Mouse (Mus musculus) lung, postnatal 14 days (tissue): ENCODE results near the gene Fgf18.
A peak's percentile ranks its signal among the peaks of the same experiment; 100 is the strongest.

ENCODE experiments used
- DNase-seq: peaks from one replicate; pipeline ENCODE4 v3.0.0; 2021

Fgf18 gene

DNA sequence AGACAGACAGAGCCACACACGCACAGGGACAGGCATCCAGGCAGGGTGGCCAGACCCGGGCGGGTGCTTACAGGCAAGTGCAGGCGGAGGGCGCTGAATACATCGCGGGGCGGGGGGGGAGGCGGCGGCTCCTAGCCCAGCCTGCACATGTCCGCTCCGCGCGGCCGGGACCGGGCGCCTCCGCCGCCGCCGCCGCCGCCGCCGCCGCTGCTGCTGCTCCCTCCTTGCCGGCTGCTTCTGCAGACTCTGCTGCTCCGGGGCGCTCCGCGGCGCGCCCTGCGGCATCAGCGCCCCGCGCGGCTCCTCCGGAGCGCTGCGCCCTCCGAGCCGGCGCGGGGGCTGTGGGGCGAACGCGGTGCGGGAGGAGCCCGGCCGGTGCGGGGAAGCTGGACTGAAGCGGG lies at the start of gene Fgf18:
TSS of gene Fgf18 (minus strand) at position 230 of the 401 bp plus-strand sequence.
- peak; percentile 31 for DNase-seq

GRCm38 (mm10) chr11:33196447-33197132 lies 49.4 kb upstream of the Fgf18 start:
- DNase-seq = no peak

GRCm38 (mm10) chr11:33195531-33196446 lies 48.6 kb upstream of the Fgf18 start:
- DNase-seq = no peak

- DNase-seq = no peak
Measured at GRCm38 (mm10) chr11:33195061-33195460, 47.9 kb upstream of the Fgf18 start.

DNA sequence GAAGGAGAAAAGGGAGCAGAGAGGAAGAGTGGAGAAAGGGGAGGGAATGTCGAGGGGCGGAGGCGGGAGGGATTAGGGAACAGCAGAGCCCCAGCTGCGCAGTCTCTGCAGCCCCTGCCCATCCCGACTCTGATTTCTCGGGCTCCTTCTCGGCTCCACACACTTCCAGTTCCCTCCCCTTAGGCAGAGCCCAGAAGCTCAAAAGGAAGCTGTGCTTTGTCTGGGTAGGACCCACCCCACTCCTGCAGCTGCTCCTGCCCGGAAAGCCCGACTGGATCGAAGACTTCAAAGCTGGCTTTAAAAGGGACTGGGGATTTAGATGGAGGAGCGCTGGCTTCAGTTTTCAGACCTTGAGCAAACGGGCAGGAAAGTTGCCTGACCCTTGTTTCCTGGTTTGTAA lies 46.5 kb upstream of the Fgf18 start:
- no peak for DNase-seq

GRCm38 (mm10) chr11:33181804-33182203 lies 34.6 kb upstream of the Fgf18 start:
- DNase-seq = no peak

DNA sequence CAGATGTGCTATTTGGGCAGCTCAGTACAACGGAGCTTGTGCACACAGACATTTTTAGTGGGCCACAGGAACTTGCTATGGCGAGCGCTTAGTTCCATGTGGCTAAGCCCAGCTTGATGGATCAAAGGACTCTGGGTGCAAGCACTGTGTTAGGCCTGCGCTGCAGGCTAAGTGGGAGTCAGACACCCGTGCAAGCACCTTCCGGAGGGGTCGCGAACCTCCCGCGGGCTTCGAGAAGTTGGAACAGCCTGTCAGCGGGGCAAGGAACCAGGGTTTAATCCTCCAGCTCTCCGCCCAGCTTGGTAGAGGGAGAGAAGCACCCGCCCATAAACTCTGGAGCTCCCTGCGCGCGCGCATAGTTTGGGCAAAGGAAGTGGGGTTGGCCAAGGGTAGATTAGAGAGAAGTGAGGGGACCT lies 33.5 kb upstream of the Fgf18 start:
- no peak for DNase-seq

- no peak for DNase-seq
Measured at GRCm38 (mm10) chr11:33179802-33180201, 32.6 kb upstream of the Fgf18 start.

DNA sequence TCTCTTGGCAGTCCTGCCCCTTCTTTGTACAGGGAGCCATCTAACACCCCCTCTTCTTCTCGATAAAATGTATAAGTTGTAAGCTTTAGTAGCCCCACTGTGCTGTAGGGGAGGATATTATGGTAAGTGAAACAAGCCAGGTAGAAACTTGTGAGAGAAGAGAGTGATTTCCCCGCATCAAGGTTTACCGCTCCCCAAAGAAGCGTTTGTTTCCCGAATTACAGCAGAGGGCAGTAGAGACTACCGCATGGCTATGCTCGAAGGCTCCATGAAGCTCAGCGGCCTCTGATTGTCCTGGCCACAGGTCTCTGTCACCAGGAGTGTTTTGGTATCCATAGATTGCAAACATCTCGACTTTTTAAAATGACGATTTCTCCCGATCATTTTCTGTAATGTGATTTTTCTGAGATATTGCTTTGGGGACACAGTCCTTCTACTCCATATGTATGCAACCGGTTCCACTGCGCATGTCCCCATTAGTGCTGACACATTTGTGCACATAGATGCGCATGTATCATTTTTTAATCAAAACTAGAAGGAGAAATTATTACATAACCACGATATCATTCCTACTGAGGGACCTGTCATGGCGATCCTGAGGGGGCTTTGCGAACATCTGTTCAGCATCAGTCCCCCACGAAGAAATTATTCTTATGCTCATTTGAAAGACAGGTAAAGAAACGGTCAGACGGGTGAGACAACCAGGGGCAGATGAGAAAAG lies 29.5 kb upstream of the Fgf18 start:
- DNase-seq = peak; percentile 59

DNA sequence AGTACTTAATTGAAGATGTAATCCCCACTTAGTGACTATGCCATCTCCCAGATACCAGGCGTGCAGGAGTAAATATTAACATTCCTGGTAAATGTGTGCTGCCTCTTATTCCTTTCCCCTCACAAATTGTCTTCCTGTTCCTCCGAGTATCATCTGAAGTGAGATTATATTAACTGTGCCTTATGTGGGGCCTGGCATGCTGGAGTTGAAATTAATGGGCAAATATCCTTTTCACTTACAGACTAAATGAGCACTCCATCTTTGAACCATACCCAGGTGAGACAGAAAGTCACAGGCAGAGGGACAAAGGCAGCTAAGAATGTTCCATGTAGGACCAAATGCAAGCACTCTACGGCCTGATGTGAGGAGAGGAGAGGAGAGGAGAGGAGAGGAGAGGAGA lies 28.6 kb upstream of the Fgf18 start:
- DNase-seq = no peak

- DNase-seq = peak; percentile 65
Measured at GRCm38 (mm10) chr11:33170489-33170888, 23.3 kb upstream of the Fgf18 start.

DNA sequence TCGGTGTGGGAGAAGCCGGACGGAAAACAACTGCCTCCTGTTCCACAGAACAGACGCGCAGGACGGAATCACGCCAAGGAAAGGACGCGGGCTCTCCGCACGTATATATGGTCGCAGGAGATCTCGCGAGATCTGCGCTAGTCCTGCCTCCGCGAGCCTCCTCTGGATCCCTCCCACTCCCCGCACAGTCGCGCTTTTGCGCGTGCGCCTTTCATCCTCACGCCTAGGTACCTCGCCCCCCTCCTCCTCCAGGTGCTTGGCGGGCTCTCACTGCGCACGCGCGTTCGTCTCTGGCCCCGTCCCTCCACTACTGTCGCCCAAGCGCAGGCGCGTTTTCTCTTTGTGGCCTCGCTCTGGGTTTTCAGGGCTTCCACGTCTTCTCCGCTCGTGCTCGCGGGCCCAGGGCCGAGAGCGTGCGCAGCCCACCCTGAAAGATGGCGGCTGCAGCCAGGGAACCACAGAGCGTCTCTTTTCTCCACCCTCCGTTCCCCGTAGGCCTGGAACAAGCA lies 15.9 kb upstream of the Fgf18 start, which contains the start of gene Npm1:
TSS of gene Npm1 (minus strand) at position 209 of the 509 bp plus-strand sequence.
- DNase-seq = peak; percentile 100

DNA sequence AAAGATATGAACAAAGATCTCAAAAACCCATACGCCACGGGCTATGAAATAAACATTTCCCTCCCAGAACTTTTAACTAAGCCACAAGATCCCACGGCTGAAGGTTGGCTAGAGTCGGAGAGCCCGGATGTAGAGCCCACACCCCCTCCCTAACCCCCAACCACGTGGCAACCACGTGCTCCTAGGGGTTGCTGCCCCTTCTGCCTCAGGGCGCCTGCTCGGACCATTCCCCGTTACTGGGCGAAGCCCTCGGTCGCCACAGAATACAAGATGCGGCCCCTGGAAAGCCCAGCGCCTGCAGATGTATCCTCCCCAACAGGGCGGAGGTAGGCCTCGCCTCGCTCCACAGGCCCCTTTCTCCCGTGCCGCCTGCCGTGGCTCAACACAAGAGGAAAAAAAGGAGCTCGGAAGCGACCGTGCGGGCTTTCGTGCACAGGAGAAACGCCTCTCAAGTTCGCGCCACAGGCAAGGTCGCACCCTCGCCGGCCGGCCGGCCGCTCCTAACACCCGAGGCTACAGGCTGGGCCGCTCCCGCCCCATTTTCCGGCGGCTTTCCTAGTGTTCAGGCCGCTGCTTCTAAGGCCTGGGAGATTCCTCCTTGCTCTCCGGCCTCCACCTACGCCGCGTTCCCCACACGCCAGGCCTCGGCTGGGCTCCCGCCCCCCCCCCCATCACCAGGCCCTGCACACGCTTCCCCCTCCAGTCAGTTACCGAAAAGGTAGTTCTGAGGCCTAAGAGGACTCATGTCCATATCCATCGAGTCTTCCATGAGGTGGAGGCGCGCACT lies 15.2 kb upstream of the Fgf18 start:
- DNase-seq = peak; percentile 62

DNA sequence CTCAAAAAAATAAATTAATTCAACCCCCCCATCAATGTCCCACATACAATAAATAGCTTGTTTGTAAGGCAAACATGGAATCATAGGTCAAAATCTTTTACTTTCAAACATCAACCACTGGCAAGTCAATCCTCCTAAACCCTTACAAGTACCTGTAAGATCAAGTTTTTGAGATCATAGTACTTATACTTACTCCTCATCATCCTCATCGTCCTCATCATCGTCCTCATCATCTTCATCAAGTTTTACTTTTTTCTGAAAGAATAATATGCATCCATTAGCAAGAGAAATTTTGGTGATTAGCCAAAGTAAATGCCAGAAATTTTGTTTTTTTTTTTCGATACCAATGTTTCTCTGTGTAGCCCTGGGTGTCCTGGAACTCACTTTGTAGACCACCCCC lies 12.5 kb upstream of the Fgf18 start:
- no peak for DNase-seq

- DNase-seq = no peak
Measured at GRCm38 (mm10) chr11:33157453-33158196, 10.4 kb upstream of the Fgf18 start.

DNA sequence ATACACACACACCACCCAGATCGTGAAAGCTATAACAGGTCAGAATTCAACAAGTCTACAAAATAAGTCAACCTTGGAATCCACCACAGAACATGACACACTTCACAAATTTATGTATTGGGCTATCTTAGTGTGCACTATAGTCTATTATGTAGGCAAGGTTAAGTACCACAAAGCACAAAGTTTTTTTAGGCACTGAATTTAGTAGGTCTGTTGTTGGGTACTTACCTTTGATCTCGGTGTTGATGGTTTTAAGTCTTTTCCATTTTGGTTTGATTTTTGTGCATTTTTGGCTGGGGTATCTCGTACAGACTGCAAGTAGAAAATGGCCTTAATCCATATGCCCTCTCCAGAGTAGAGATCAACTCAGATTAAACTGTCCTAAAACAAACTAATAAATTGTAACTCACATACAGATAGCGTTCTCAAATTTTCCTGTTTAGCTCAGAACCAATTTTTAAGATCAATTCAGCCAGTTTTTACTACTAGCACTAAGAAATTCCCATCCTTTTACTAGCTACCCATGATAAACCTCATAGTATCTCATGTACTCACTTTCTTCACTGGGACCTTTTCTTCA lies 9.3 kb upstream of the Fgf18 start:
- DNase-seq = no peak

DNA sequence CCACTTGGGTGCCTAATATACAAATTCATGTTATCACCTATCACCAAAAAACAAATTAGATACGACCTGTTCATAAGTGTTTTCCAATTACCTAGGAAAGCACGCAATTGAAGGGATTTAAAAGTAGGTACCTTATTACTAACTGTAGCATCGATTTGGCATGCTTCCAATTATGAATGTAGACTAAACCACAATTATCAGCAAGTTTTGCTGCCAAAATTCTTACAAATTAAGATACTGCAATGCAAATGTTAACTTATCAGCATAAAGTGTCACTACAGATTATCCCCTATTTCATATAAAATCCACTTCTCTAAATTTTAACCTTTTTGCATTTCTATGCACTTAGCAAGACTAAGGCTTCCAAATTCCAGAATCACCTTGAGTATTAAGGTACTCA lies 7.3 kb upstream of the Fgf18 start:
- DNase-seq = no peak

- no peak for DNase-seq
Measured at GRCm38 (mm10) chr11:33152997-33153396, 5.8 kb upstream of the Fgf18 start.

DNA sequence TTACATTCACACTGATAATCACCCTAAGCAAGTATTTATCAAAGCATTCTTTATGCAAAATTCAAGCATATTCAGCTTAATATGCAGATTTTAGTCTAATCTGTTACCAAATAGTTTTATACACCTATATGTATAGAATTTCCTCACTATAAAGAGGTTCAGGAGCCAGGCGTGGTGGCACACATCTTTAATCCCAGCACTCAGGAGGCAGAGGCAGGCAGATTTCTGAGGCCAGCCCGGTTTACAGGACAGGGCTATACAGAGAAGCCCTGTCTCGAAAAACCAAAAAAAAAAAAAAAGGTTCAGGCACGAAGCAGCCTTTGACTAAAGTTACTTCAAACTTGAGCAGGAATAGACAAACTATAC lies 4.6 kb upstream of the Fgf18 start:
- no peak for DNase-seq

DNA sequence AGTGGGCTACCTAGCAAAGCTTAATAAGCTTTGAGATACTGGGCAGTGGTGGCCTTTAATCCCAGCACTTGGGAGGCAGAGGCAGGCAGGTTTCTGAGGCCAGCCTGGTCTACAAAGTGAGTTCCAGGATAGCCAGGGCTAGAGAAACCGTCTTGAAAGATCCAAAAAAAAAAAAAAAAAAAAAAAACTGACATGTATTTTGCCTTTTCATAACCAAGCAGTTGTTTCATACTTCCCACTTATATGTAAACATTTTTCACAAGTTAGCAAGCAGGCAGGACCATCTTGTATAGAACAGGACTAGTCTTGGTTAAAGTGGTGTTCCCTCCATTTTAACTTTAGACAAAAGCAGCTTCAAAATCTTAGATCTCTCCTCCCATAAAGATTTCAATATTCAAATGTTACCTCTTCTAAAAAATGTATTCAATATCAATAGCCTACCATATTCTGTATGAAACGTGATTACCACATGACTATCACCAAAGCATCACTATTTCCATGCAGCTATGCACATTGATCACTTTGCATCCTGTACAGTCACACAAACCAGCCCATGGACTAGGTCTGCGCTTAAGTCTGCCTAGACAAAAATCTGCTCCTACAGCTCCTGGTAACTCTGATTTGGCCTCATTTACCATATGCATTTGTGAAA lies 4.1 kb upstream of the Fgf18 start:
- DNase-seq = no peak

GRCm38 (mm10) chr11:33150364-33150763 lies 3.2 kb upstream of the Fgf18 start:
- no peak for DNase-seq
